Comparison of ENCODE assay signal across 16 mouse cellular contexts in the genomic region with DNA sequence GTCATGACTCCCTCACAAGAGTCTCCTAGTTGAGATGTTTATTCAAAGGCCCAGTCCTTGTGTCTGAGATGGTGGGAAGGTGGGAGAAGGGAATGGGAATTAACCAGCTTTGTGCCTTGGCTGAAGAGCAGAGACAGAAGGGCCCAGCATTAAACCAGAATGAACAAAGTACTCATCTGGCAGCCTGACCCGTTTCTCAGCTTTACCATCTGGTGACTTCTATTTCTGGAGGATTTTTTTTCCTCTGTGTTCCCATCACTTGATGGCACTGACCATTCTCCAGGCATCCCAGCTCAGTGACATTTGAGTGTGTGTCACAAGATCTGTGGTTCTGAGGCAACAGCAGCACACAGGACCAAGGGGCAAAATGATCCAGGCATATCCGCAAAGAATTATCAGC.
A peak's percentile ranks its signal among the peaks of the same experiment; 100 is the strongest.
DNase-seq lines count a peak whose midpoint lies in the region.
"Had no signal": no experiment of that assay in that cellular context is flagged by ENCODE, and none has a peak within 500 bp of the region (broad histone marks: within the 10 kb centered on the region; RNA-seq: fewer than 3 reads in every experiment).

No protein-coding gene starts in this region.

- DNase-seq in brain, adult 2 months (ENCODE audit: low read depth, low spot score), result peak; percentile 96
- peak; percentile 71 for DNase-seq in cerebellum, adult 11 months
- DNase-seq in cerebellum, adult 9-10 months, result peak; percentile 92
- DNase-seq in cerebellum, postnatal 36 days, result peak; percentile 51 to 66
- DNase-seq in kidney, postnatal 25 days, result no peak
- DNase-seq in kidney, adult 9 months, result no peak
- DNase-seq: adrenal gland, adult 8-10 months; B cell, adult 2 months; heart, adult 2 months; heart, postnatal 4 days; kidney, adult 18-20 months; kidney, postnatal 4 days; liver, embryonic 13.5 days; lung, adult 2 months; lung, postnatal 10 days; right cerebral cortex, adult 18-20 months had no signal

Comparison
In these comparisons a context has a peak if more than half of its experiments do, and no peak if none do; other contexts are left out.
1. DNase-seq: peak in brain, adult 2 months (single experiment), cerebellum, adult 11 months (single experiment), cerebellum, adult 9-10 months (single experiment) and cerebellum, postnatal 36 days (2 of 2); none in kidney, postnatal 25 days (0 of 2) and kidney, adult 9 months (single experiment).